Mouse (Mus musculus): ENCODE results near the gene Nrp1. TPM values are rescaled to one million over a fixed set of nuclear protein-coding genes. Genes with fewer than 3 reads are reported as not detected.

Nrp1 gene
- polyA plus RNA-seq, 1 experiment from 2014 or later = 49.3 TPM

DNA sequence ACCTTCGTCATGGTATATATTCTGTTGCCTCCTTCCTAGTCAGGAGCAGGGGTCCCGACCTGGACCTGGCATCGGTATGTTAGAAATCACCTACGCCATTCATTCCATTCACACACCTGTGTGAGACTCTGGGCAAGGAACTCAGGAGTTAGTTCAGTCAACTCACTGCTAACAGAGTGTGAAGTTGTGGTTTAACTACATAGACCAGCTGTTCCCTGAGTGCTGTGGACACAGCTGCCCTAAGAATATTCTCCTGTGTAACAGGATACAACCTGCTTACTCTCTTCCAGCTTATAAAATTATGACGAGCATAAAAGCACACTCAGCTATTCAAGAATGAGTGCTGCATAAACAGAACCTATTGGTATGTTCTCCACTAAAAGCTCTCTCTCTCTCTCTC lies 41.9 kb downstream of the Nrp1 start:
- H3K27ac ChIP-seq (ENCODE audit: low read length) = no peak overlapping the region
- no peaks in the 10 kb centered on the region for H3K27me3 ChIP-seq (replicated peaks; ENCODE audit: control insufficient read depth, insufficient read depth, low read length)
- no peak overlapping the region for H3K4me3 ChIP-seq (ENCODE audit: low read length)
- no peak for ATAC-seq
- H3K4me2 ChIP-seq (ENCODE audit: low read depth, low read length) = no peak overlapping the region
- H3K4me1 ChIP-seq (ENCODE audit: control insufficient read depth, insufficient read depth, low read length) = no peaks in the 10 kb centered on the region
- 66% methylated on average over 5 of the region's 5 CpGs for WGBS
- no peaks in the 10 kb centered on the region for H3K9me3 ChIP-seq (ENCODE audit: control insufficient read depth, low read length)
- H3K9ac ChIP-seq (ENCODE audit: low read depth, low read length) = no peak overlapping the region
- H3K36me3 ChIP-seq (ENCODE audit: control insufficient read depth, insufficient read depth, low read length) = no peaks in the 10 kb centered on the region

DNA sequence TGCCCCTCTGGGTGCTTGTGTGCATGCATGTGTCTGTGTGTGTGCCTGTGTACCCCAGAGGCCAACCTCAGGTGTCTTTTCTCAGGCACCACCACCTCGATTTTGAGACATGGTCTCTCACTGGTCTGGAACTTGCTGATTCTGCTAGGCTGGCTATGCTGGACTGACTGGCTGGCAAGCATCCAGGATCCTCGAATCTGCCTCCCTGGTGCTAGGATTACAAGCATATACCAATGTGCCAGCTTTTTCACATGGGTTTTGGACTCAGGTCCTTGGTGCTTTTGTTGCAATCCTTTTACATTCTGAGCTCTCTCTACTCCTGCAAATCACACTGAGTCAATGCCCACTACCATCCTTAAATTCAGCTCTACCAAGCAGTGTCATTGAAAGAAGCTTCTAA lies 46.5 kb downstream of the Nrp1 start:
- Histone ChIP-seq H3K4me2 (ENCODE audit: low read depth, low read length) (no peak overlapping the region), H3K4me1 (ENCODE audit: control insufficient read depth, insufficient read depth, low read length) (no peaks in the 10 kb centered on the region), H3K9ac (ENCODE audit: low read depth, low read length) (no peak overlapping the region), H3K4me3 (ENCODE audit: low read length) (no peak overlapping the region), H3K36me3 (ENCODE audit: control insufficient read depth, insufficient read depth, low read length) (no peaks in the 10 kb centered on the region), H3K27me3 (replicated peaks; ENCODE audit: control insufficient read depth, insufficient read depth, low read length) (no peaks in the 10 kb centered on the region), H3K27ac (ENCODE audit: low read length) (no peak overlapping the region), H3K9me3 (ENCODE audit: control insufficient read depth, low read length) (no peaks in the 10 kb centered on the region)
- WGBS = 71% methylated on average over 2 of the region's 2 CpGs
- no peak for ATAC-seq

DNA sequence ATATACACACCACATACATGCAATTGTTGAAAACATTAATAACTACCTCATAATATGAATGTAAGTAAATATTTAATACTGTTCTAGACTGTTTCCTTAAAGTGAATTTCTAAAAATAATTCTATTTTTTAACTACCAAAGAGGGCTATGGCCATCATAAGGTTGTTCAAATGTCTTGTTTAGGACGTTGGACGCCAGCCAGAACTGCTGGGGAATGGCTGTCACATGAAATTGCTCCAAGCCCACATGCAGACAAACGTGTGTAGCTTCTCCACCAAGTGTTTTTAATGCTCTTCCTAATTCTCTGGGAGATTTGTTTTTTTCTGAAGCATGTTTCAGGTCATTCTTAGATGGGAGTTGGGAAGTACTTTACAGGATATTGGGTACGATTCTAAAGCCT lies 55.0 kb downstream of the Nrp1 start:
- no peak overlapping the region for H3K4me3 ChIP-seq (ENCODE audit: low read length)
- H3K27ac ChIP-seq (ENCODE audit: low read length) = no peak overlapping the region
- no peak for ATAC-seq
- H3K4me2 ChIP-seq (ENCODE audit: low read depth, low read length) = no peak overlapping the region
- peaks cover 9% of the 10 kb centered on the region for H3K4me1 ChIP-seq (ENCODE audit: control insufficient read depth, insufficient read depth, low read length)
- no peak overlapping the region for H3K9ac ChIP-seq (ENCODE audit: low read depth, low read length)
- H3K27me3 ChIP-seq (replicated peaks; ENCODE audit: control insufficient read depth, insufficient read depth, low read length) = no peaks in the 10 kb centered on the region
- H3K36me3 ChIP-seq (ENCODE audit: control insufficient read depth, insufficient read depth, low read length) = no peaks in the 10 kb centered on the region
- 63% methylated on average over 4 of the region's 4 CpGs for WGBS
- H3K9me3 ChIP-seq (ENCODE audit: control insufficient read depth, low read length) = no peaks in the 10 kb centered on the region

DNA sequence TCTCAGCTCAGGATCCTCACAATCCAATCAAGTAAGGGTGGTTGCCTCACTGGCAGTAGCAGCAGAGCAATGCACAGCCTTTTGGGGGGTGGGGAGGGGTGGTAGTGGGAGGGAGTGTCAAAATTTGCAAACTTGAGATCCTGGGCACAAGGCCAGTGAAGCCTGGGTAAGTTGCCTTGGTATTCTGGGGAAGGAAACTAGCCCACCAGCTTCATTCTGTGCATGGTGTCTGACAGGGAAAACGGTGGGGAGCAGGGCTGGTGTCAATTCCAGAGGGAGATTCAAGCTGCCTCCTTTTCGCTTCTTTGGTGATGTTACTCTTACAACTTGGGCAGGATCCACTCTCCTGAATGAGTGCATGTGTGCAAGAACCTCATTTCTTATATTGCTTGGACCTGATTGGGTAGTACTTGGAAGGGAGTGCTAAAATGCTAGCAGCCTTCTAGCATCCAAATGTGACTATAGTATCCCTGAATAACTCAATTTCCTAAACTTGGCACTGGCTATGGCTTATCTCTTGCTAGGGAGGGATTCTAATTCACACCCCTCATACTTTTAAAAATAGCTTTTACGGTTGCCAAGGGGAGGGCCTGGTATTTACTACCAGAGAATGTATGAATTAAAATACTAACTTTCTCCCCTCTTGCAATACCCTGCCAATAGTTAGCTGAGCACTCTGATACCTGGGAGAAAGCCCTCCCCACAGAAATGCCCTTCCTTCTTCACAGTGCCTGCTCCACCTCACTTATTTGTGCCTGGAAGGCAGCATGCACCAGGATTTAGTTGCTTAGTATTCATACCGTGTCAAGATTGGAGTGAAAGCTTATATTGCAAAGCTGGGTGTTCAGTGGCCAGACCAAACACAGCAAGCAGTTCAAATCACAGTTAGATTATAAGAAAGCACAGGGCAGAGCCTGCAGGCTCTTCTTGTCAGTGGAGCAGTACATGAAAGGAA lies 57.6 kb downstream of the Nrp1 start:
- Histone ChIP-seq H3K27ac (ENCODE audit: low read length) (no peak overlapping the region), H3K27me3 (replicated peaks; ENCODE audit: control insufficient read depth, insufficient read depth, low read length) (no peaks in the 10 kb centered on the region), H3K4me3 (ENCODE audit: low read length) (no peak overlapping the region), H3K4me2 (ENCODE audit: low read depth, low read length) (no peak overlapping the region), H3K9me3 (ENCODE audit: control insufficient read depth, low read length) (no peaks in the 10 kb centered on the region), H3K4me1 (ENCODE audit: control insufficient read depth, insufficient read depth, low read length) (peaks cover 9% of the 10 kb centered on the region), H3K36me3 (ENCODE audit: control insufficient read depth, insufficient read depth, low read length) (no peaks in the 10 kb centered on the region; the same call in 1 of the 2 replicates), H3K9ac (ENCODE audit: low read depth, low read length) (no peak overlapping the region)
- 41% methylated on average over 4 of the region's 4 CpGs for WGBS
- ATAC-seq = no peak

DNA sequence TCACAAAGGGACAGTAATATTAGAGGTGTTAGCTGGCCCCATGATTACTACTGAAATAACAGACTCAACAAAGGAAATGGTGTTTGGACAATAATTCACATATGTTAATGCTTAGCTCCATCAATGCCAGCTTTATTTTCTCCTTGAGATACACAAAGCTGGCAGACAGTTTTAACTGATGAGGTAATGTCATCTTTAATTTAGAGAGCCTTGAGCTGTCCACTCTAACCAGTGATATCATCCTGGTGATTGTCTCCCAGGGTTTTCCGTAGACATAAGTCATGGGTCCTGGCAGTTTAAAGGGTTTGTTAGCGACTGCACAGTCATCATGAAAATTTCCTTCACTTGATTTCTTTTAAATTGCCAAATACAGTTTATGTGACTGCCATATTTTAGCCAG lies 58.5 kb downstream of the Nrp1 start:
- Histone ChIP-seq H3K4me3 (ENCODE audit: low read length) (no peak overlapping the region), H3K27ac (ENCODE audit: low read length) (no peak overlapping the region), H3K9me3 (ENCODE audit: control insufficient read depth, low read length) (no peaks in the 10 kb centered on the region), H3K36me3 (ENCODE audit: control insufficient read depth, insufficient read depth, low read length) (no peaks in the 10 kb centered on the region; the same call in 1 of the 2 replicates), H3K9ac (ENCODE audit: low read depth, low read length) (no peak overlapping the region), H3K27me3 (replicated peaks; ENCODE audit: control insufficient read depth, insufficient read depth, low read length) (no peaks in the 10 kb centered on the region), H3K4me2 (ENCODE audit: low read depth, low read length) (no peak overlapping the region), H3K4me1 (ENCODE audit: control insufficient read depth, insufficient read depth, low read length) (peaks cover 9% of the 10 kb centered on the region)
- WGBS = 43% methylated on average over 2 of the region's 2 CpGs
- ATAC-seq = no peak

DNA sequence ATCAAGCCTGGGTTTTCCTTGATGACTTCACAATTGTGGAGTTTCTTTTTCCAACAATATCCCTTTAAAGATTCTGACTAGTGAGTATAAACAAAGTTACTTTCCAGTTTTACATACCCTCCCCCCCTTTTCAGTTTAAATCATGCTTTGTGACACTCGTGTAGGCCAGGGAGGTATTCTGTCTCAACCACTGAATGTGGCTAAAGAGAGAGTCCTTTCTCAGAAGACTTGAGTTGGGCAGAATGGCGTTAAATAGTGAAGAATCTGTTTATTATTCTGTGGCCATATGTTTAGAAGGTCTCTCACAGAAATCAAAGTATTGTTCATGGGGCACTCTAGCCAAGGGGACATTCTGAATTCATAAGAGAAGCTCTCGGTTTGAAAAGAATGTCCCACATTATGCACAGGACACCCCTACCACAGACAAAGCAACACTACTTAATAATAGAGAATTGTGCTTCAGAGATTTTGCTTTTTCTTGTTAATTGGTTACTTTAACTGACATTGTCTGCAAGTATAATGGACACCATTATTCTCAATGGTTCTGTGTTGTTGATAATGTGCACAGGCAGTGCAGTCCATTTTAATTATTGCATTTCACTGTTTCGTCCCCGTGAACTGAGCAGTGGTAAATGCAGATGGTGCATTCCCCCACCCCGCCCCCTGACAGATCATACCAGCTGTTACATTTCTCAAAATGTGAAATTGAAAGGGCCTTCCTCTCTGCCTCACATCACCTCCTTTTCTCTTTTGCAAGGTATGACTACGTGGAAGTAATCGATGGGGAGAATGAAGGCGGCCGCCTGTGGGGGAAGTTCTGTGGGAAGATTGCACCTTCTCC lies 59.8 kb downstream of the Nrp1 start:
- WGBS = 71% methylated on average over 10 of the region's 10 CpGs
- no peak overlapping the region for H3K27ac ChIP-seq (ENCODE audit: low read length)
- no peaks in the 10 kb centered on the region for H3K9me3 ChIP-seq (ENCODE audit: control insufficient read depth, low read length)
- ATAC-seq = no peak
- peaks cover 9% of the 10 kb centered on the region for H3K4me1 ChIP-seq (ENCODE audit: control insufficient read depth, insufficient read depth, low read length)
- no peaks in the 10 kb centered on the region for H3K27me3 ChIP-seq (replicated peaks; ENCODE audit: control insufficient read depth, insufficient read depth, low read length)
- H3K4me3 ChIP-seq (ENCODE audit: low read length) = no peak overlapping the region
- no peak overlapping the region for H3K9ac ChIP-seq (ENCODE audit: low read depth, low read length)
- no peak overlapping the region for H3K4me2 ChIP-seq (ENCODE audit: low read depth, low read length)
- H3K36me3 ChIP-seq (ENCODE audit: control insufficient read depth, insufficient read depth, low read length) = no peaks in the 10 kb centered on the region; the same call in 1 of the 2 replicates

DNA sequence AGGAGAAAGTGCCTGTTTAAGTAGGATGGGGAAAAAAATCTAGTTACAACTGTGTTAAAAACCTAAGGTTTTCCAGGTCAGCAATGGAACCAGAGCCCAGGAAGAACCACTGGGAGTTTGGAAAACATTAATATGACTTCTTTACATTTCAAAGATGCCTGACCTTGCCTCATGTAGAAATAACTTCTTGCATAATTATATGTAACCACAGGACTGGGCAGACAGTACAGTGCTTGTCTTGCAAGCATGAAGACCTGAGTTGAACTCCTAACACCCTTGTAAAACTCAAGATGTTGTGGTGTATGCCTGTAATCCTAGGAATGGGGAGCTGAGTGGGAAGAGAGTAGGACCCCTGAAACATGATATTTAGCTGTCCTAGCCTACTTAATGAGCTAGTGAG lies 61.6 kb downstream of the Nrp1 start:
- no peaks in the 10 kb centered on the region for H3K27me3 ChIP-seq (replicated peaks; ENCODE audit: control insufficient read depth, insufficient read depth, low read length)
- H3K4me1 ChIP-seq (ENCODE audit: control insufficient read depth, insufficient read depth, low read length) = peaks cover 14% of the 10 kb centered on the region
- H3K36me3 ChIP-seq (ENCODE audit: control insufficient read depth, insufficient read depth, low read length) = no peaks in the 10 kb centered on the region; the same call in 1 of the 2 replicates
- H3K9ac ChIP-seq (ENCODE audit: low read depth, low read length) = no peak overlapping the region
- no peak overlapping the region for H3K27ac ChIP-seq (ENCODE audit: low read length)
- no peaks in the 10 kb centered on the region for H3K9me3 ChIP-seq (ENCODE audit: control insufficient read depth, low read length)
- H3K4me3 ChIP-seq (ENCODE audit: low read length) = no peak overlapping the region
- H3K4me2 ChIP-seq (ENCODE audit: low read depth, low read length) = no peak overlapping the region
- ATAC-seq = no peak

DNA sequence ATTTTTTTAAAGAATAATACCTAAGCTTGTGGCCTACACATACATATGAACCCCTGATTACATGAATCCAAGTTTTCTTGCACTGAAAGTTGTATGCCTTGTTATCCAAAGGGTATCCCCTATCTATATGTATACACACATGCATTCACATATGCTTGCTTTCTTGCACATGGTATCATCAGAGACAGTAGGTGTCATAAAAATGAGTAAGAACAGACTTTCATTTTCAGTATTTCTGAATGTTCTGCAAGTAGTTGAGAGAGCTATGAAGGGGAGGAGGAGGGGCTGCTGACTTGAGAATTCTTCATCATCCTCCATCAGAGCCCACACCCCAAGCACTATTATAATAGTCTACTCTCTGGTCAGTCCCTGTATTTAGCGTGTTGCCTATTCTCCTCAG lies 62.0 kb downstream of the Nrp1 start:
- WGBS = 97% methylated on average over 1 of the region's 1 CpGs
- Histone ChIP-seq H3K4me2 (ENCODE audit: low read depth, low read length) (no peak overlapping the region), H3K9ac (ENCODE audit: low read depth, low read length) (no peak overlapping the region), H3K4me3 (ENCODE audit: low read length) (no peak overlapping the region), H3K27me3 (replicated peaks; ENCODE audit: control insufficient read depth, insufficient read depth, low read length) (no peaks in the 10 kb centered on the region), H3K4me1 (ENCODE audit: control insufficient read depth, insufficient read depth, low read length) (peaks cover 14% of the 10 kb centered on the region), H3K27ac (ENCODE audit: low read length) (no peak overlapping the region), H3K36me3 (ENCODE audit: control insufficient read depth, insufficient read depth, low read length) (no peaks in the 10 kb centered on the region; the same call in 1 of the 2 replicates), H3K9me3 (ENCODE audit: control insufficient read depth, low read length) (no peaks in the 10 kb centered on the region)
- ATAC-seq = no peak

DNA sequence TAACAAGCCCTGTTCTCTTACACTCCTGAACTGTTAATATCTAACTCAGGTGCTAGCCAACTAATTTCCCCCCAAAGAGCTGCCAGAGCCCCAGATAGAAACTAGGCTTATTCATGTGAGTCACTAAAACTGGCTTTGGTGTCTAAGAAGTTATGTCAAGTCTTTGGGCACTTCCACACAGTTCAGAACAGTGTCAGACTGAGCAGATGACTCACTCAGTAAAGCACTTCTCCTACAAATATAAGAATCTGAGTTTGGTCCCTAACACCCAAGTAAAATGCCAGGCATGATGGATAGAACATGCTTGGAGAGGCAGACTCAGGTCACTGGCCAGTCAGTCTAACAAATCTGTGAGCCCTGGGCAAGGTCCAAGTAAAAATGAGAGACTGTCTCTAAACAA lies 65.4 kb downstream of the Nrp1 start:
- ATAC-seq = no peak
- Histone ChIP-seq H3K9ac (ENCODE audit: low read depth, low read length) (no peak overlapping the region), H3K4me3 (ENCODE audit: low read length) (no peak overlapping the region), H3K4me2 (ENCODE audit: low read depth, low read length) (no peak overlapping the region), H3K36me3 (ENCODE audit: control insufficient read depth, insufficient read depth, low read length) (no peaks in the 10 kb centered on the region; the same call in 1 of the 2 replicates), H3K4me1 (ENCODE audit: control insufficient read depth, insufficient read depth, low read length) (peaks cover 6% of the 10 kb centered on the region; the same call in 1 of the 2 replicates), H3K27ac (ENCODE audit: low read length) (no peak overlapping the region), H3K27me3 (replicated peaks; ENCODE audit: control insufficient read depth, insufficient read depth, low read length) (no peaks in the 10 kb centered on the region), H3K9me3 (ENCODE audit: control insufficient read depth, low read length) (no peaks in the 10 kb centered on the region)

Measured in intestine, embryonic 16.5 days (tissue).